Mouse (Mus musculus): ENCODE results near the gene Eif4g1.

DNA sequence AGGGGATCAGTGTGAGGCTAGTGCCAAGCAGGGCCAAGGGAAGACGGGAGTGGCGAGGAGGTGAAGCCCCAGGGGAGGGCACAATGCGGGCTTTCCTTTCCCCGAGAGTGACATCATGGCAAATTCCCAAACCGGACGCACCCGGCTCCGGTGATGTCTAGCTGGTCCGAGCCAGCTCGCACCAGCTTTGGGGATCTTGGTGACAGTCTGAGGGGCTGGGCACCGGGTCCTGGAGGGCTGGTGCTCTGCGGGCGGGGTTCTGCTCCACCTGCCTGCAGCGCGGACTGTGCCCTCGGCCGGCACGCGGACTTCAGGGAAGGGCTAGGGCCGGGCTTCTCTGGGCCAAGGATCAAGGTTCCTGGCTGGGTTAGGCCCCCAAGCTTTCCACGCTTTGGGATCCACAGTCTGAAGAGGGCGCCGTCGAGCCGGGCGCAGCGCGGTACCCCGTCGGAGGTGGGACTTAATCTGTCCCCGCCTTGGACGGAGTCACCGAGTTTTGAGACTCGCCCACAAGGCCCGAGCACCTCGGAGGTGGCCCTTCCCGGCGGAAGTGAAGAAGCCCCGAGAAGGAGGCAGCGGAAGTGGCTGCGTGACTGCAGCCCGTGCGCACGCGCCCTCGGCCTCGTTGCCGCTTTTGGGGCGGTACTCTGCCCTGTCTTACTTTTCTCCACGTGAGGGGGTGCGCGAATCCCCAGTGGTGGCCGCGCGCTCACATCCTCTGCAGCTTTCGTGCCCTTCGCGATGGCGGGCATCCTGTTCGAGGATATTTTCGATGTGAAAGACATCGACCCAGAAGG lies 49.3 kb downstream of the Eif4g1 start, which contains the start of the genes Polr2h and Clcn2:
- TF ChIP-seq EP300 (IDR thresholded peaks at IDR 0.05; ENCODE audit: low read depth) (no peak), CTCF (IDR thresholded peaks at IDR 0.05; ENCODE audit: low read depth) (peak; percentile 50)

Measured in heart, postnatal 0 days (tissue).